Mouse (Mus musculus): ENCODE data around the gene Gm21149.
"Not testable (repeated sequence)": the region's sequence is repeated elsewhere in the genome, so short reads cannot be mapped to it uniquely, and the experiment has no call there.

Gm21149 gene

GRCm38 (mm10) chr5:15457865-15458571 is 18.3 kb downstream of the Gm21149 start:
- DNase-seq: not testable (repeated sequence)

Data from right cerebral cortex, postnatal 4 days (tissue).